In genomic region chr11:3684723-3685430, GRCm38 (mm10) we compare ENCODE assay signal across 17 mouse cellular contexts. TPM values are rescaled to one million over a fixed set of nuclear protein-coding genes. Genes with fewer than 3 reads are reported as not detected.
DNase-seq lines count a peak whose midpoint lies in the region; ATAC-seq and TF ChIP-seq lines count a peak whose summit lies in the region.
"Had no signal": no experiment of that assay in that cellular context is flagged by ENCODE, and none has a peak within 500 bp of the region (broad histone marks: within the 10 kb centered on the region; RNA-seq: fewer than 3 reads in every experiment).

No protein-coding gene starts in this region.

- H3K4me2 ChIP-seq in kidney, embryonic 14.5 days (replicated peaks; ENCODE audit: low read depth, low read length), result no peak overlapping the region
- no peak overlapping the region for H3K4me2 ChIP-seq in kidney, postnatal 0 days (ENCODE audit: low read length)
- H3K4me2 ChIP-seq: hindbrain, embryonic 15.5 days; limb, embryonic 15.5 days; lung, embryonic 14.5 days; midbrain, embryonic 13.5 days had no signal

- H3K9ac ChIP-seq in kidney, embryonic 14.5 days (ENCODE audit: low read depth, low read length), result no peak overlapping the region
- no peak overlapping the region for H3K9ac ChIP-seq in kidney, postnatal 0 days (ENCODE audit: low read depth, low read length)
- H3K9ac ChIP-seq: forebrain, postnatal 0 days; hindbrain, embryonic 15.5 days; limb, embryonic 15.5 days; lung, embryonic 14.5 days; midbrain, embryonic 13.5 days had no signal

- H3K4me3 ChIP-seq in kidney, embryonic 14.5 days (ENCODE audit: low read length), result no peak overlapping the region
- no peak overlapping the region for H3K4me3 ChIP-seq in kidney, postnatal 0 days (replicated peaks; ENCODE audit: low read depth, low read length)
- H3K4me3 ChIP-seq: embryonic facial prominence, embryonic 10.5 days; heart, adult 2 months; hindbrain, embryonic 15.5 days; limb, embryonic 15.5 days; midbrain, embryonic 13.5 days; myocyte had no signal

- WGBS in kidney, embryonic 14.5 days, result 91% methylated on average over 5 of the region's 5 CpGs
- 79% methylated on average over 5 of the region's 5 CpGs for WGBS in kidney, postnatal 0 days

- no peaks in the 10 kb centered on the region for H3K4me1 ChIP-seq in kidney, embryonic 14.5 days (ENCODE audit: control insufficient read depth, insufficient read depth, low read length)
- no peaks in the 10 kb centered on the region for H3K4me1 ChIP-seq in kidney, postnatal 0 days (replicated peaks; ENCODE audit: insufficient read depth, low read length)
- H3K4me1 ChIP-seq: embryonic facial prominence, embryonic 10.5 days; hindbrain, embryonic 15.5 days; limb, embryonic 15.5 days; midbrain, embryonic 13.5 days had no signal

- H3K36me3 ChIP-seq in kidney, embryonic 14.5 days (ENCODE audit: control insufficient read depth, insufficient read depth, low read length), result peaks cover 91% of the 10 kb centered on the region
- peaks cover 73% of the 10 kb centered on the region for H3K36me3 ChIP-seq in kidney, postnatal 0 days (ENCODE audit: insufficient read depth, low read length)

- no peaks in the 10 kb centered on the region for H3K9me3 ChIP-seq in kidney, embryonic 14.5 days (ENCODE audit: control insufficient read depth, low read length)
- H3K9me3 ChIP-seq in kidney, postnatal 0 days (replicated peaks; ENCODE audit: low read length), result no peaks in the 10 kb centered on the region
- H3K9me3 ChIP-seq: embryonic facial prominence, embryonic 10.5 days; hindbrain, embryonic 15.5 days; limb, embryonic 15.5 days; midbrain, embryonic 13.5 days had no signal

- H3K27ac ChIP-seq in kidney, embryonic 14.5 days (ENCODE audit: low read depth, low read length), result no peak overlapping the region
- no peak overlapping the region for H3K27ac ChIP-seq in kidney, postnatal 0 days
- H3K27ac ChIP-seq: embryonic facial prominence, embryonic 10.5 days; heart, adult 2 months; hindbrain, embryonic 15.5 days; limb, embryonic 15.5 days; midbrain, embryonic 13.5 days had no signal

- no peak for TF ChIP-seq CTCF in kidney, postnatal 0 days (IDR thresholded peaks at IDR 0.05; ENCODE audit: low read depth)

- DNase-seq in kidney, adult 18-20 months, result peak; percentile 25
- peak; percentile 65 for DNase-seq in adrenal gland, adult 2 months
- peak; percentile 61 for DNase-seq in adrenal gland, postnatal 25 days
- DNase-seq in kidney, postnatal 0 days (ENCODE audit: low spot score), result peak; percentile 24
- DNase-seq in thymus, postnatal 36 days, result no peak
- no peak for DNase-seq in layer of hippocampus, postnatal 14 days (ENCODE audit: low spot score in 2 of 2)
- DNase-seq: forebrain, postnatal 0 days; gastrocnemius, postnatal 10 days; heart, adult 2 months; heart, postnatal 10 days; lung, embryonic 14.5 days had no signal

- H3K27me3 ChIP-seq in kidney, embryonic 14.5 days (ENCODE audit: control insufficient read depth, insufficient read depth, low read length), result no peaks in the 10 kb centered on the region
- H3K27me3 ChIP-seq in kidney, postnatal 0 days (ENCODE audit: insufficient read depth, low read length), result no peaks in the 10 kb centered on the region
- H3K27me3 ChIP-seq: hindbrain, embryonic 15.5 days; limb, embryonic 15.5 days; midbrain, embryonic 13.5 days had no signal

- ATAC-seq in kidney, embryonic 14.5 days (ENCODE audit: low FRiP score, low TSS enrichment), result no peak
- ATAC-seq in kidney, postnatal 0 days (replicated peaks; ENCODE audit: low FRiP score, low read depth), result no peak
- ATAC-seq: forebrain, postnatal 0 days; midbrain, embryonic 13.5 days had no signal

RNA-seq across cellular contexts. Expression of gene Morc2a, which starts 35.9 kb away (rescaled TPM):
- 18.2 and 23.7 TPM in 2 replicates for polyA plus RNA-seq in kidney, embryonic 14.5 days (2014; fragmentation: Nextera tagmentation; extraction: Ambion mirVana)
- 10 to 100 TPM; 33.4 to 39.0 TPM for total RNA-seq in adrenal gland, adult 2 months (2021)
- 6.8 and 7.3 TPM in 2 replicates for polyA plus RNA-seq in adrenal gland, adult 2 months (2012; rRNA removed)
- 62.3 and 69.5 TPM in 2 replicates for total RNA-seq in adrenal gland, postnatal 25 days (2021)
- polyA plus RNA-seq in kidney, postnatal 0 days (2015; fragmentation: Nextera tagmentation; extraction: Ambion mirVana), result 12.3 and 13.9 TPM in 2 replicates
- total RNA-seq in layer of hippocampus, postnatal 14 days (2021), result 10 to 100 TPM; 41.8 to 44.0 TPM

Comparison
In these comparisons a context has a peak if more than half of its experiments do, and no peak if none do; other contexts are left out.
1. DNase-seq: peak in kidney, adult 18-20 months (single experiment), adrenal gland, adult 2 months (single experiment), adrenal gland, postnatal 25 days (single experiment) and kidney, postnatal 0 days (single experiment); none in thymus, postnatal 36 days (0 of 2) and layer of hippocampus, postnatal 14 days (0 of 2).